Mouse (Mus musculus): ENCODE results near the gene Jazf1.

DNA sequence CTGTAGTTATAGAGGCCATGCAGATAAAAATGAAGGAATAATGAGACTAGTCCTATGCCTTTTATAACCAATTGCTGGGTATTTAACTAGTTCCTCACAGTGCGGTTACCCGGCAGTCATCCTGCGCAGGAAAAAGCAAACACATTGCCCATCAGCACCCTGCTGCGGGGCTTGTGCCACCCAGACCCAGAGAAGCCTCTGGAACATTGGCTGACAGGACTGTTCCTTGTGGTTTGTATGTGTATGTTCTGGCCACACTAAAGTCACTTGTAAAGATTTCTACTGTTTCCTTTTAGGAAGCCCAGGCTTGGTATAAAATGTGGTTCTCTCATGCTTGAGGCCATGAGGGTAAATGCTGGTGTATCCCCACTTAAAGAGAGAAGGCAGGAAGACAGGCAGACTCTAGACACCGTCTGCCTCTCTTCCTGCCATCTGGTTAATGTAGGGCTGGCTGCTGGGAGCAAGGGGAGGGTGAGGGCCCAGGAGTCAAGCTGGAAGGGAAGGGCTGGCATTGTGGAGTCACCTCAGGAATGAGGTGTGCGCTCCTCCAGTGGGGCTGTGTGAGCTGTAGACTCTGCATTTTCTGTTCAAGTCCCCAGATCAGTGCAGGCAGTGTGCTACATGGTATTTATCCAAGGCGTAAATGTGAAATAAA lies 116.4 kb downstream of the Jazf1 start:
- TF ChIP-seq POLR2A (IDR thresholded peaks at IDR 0.05; ENCODE audit: control insufficient read depth, extremely low read depth, insufficient read depth, low read length, poor library complexity): no peak
- no peak for TF ChIP-seq CTCF (IDR thresholded peaks at IDR 0.05; ENCODE audit: borderline replicate concordance, control insufficient read depth, extremely low read depth, insufficient read depth, low read length, poor library complexity)
